8 mouse cellular contexts compared by ENCODE assay signal in the genomic region with DNA sequence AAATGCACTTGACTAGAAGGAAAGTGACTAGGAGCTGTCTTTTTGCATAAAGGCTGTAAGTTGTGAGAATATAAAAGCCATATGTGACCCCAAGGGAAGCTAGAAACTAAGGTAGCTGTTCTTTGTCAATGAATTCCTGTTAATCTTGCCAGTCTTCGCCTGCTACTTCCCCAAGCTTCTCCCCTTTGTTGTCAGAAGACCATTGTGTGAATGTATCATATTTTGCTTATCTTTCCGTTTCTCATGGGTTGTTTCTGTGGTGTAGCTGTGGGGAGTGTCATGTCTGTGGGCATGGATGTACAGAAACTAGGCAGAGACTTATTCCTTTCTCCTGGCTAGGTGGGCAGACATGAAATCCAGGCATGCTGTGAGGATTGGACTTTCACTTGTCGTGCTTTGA. TPM values are rescaled to one million over a fixed set of nuclear protein-coding genes. Genes with fewer than 3 reads are reported as not detected.
DNase-seq lines count a peak whose midpoint lies in the region; ATAC-seq and TF ChIP-seq lines count a peak whose summit lies in the region.

No protein-coding gene starts in this region.

- 93% methylated on average over 3 of the region's 3 CpGs for WGBS in kidney, postnatal 0 days
- WGBS in embryonic facial prominence, embryonic 14.5 days: 77% methylated on average over 3 of the region's 3 CpGs
- 79% methylated on average over 3 of the region's 3 CpGs for WGBS in midbrain, embryonic 15.5 days

- H3K36me3 ChIP-seq in kidney, postnatal 0 days (ENCODE audit: insufficient read depth, low read length): no peaks in the 10 kb centered on the region
- peaks cover 4% of the 10 kb centered on the region; the same call in 1 of the 2 replicates for H3K36me3 ChIP-seq in embryonic facial prominence, embryonic 14.5 days (ENCODE audit: control insufficient read depth, insufficient read depth, low read length)
- H3K36me3 ChIP-seq in midbrain, embryonic 15.5 days (replicated peaks): peaks cover 9% of the 10 kb centered on the region; the same call in 1 of the 2 replicates

- no peak overlapping the region for H3K9ac ChIP-seq in kidney, postnatal 0 days (ENCODE audit: low read depth, low read length)
- no peak overlapping the region; the same call in 1 of the 2 replicates for H3K9ac ChIP-seq in embryonic facial prominence, embryonic 14.5 days (ENCODE audit: low read depth, low read length)
- peak overlapping the region; percentile 71 for H3K9ac ChIP-seq in midbrain, embryonic 15.5 days

- ATAC-seq in kidney, postnatal 0 days (replicated peaks; ENCODE audit: low FRiP score, low read depth): no peak
- no peak for ATAC-seq in embryonic facial prominence, embryonic 14.5 days (ENCODE audit: low read depth)
- ATAC-seq in midbrain, embryonic 15.5 days (replicated peaks): no peak
- ATAC-seq in CD4-positive, CD25-positive, alpha-beta regulatory T cell, adult 4 months: no peak

- no peaks in the 10 kb centered on the region for H3K27me3 ChIP-seq in kidney, postnatal 0 days (ENCODE audit: insufficient read depth, low read length)
- no peaks in the 10 kb centered on the region for H3K27me3 ChIP-seq in embryonic facial prominence, embryonic 14.5 days (replicated peaks; ENCODE audit: control insufficient read depth, insufficient read depth, low read length)
- no peaks in the 10 kb centered on the region for H3K27me3 ChIP-seq in midbrain, embryonic 15.5 days (replicated peaks)

- H3K4me3 ChIP-seq in kidney, postnatal 0 days (replicated peaks; ENCODE audit: low read depth, low read length): 0 out of 2 replicates have a peak overlapping the region, but pooled peaks have one; percentile 70
- H3K4me3 ChIP-seq in embryonic facial prominence, embryonic 14.5 days (ENCODE audit: low read depth, low read length): no peak overlapping the region
- peak overlapping the region; percentile 59 for H3K4me3 ChIP-seq in midbrain, embryonic 15.5 days

- TF ChIP-seq CTCF in kidney, postnatal 0 days (IDR thresholded peaks at IDR 0.05; ENCODE audit: low read depth): no peak

- no peaks in the 10 kb centered on the region for H3K9me3 ChIP-seq in kidney, postnatal 0 days (replicated peaks; ENCODE audit: low read length)
- no peaks in the 10 kb centered on the region for H3K9me3 ChIP-seq in embryonic facial prominence, embryonic 14.5 days (ENCODE audit: control insufficient read depth, low read length)
- no peaks in the 10 kb centered on the region for H3K9me3 ChIP-seq in midbrain, embryonic 15.5 days

- H3K27ac ChIP-seq in kidney, postnatal 0 days: no peak overlapping the region
- peak overlapping the region; percentile 53; the same call in 1 of the 2 replicates for H3K27ac ChIP-seq in embryonic facial prominence, embryonic 14.5 days (replicated peaks; ENCODE audit: low read depth, low read length)
- peak overlapping the region; percentile 76 for H3K27ac ChIP-seq in midbrain, embryonic 15.5 days

- H3K4me1 ChIP-seq in kidney, postnatal 0 days (replicated peaks; ENCODE audit: insufficient read depth, low read length): peaks cover 16% of the 10 kb centered on the region
- H3K4me1 ChIP-seq in embryonic facial prominence, embryonic 14.5 days (ENCODE audit: control insufficient read depth, insufficient read depth, low read length): peaks cover 16% of the 10 kb centered on the region
- H3K4me1 ChIP-seq in midbrain, embryonic 15.5 days: peaks cover 20% of the 10 kb centered on the region

- H3K4me2 ChIP-seq in kidney, postnatal 0 days (ENCODE audit: low read length): peak overlapping the region; percentile 65
- H3K4me2 ChIP-seq in embryonic facial prominence, embryonic 14.5 days (ENCODE audit: low read depth, low read length): peak overlapping the region; percentile 75
- peak overlapping the region; percentile 67 for H3K4me2 ChIP-seq in midbrain, embryonic 15.5 days

- no peak for DNase-seq in kidney, postnatal 0 days (ENCODE audit: low spot score)
- DNase-seq in kidney, postnatal 36 days: no peak
- DNase-seq in embryonic facial prominence, embryonic 14.5 days (ENCODE audit: low spot score): no peak
- peak; percentile 8 for DNase-seq in induced T-regulatory cell, adult 2 months (ENCODE audit: low read depth)
- DNase-seq in cerebellum, adult 8-10 months: no peak
- DNase-seq in thymus, postnatal 0 days (ENCODE audit: low spot score): no peak

RNA-seq across cellular contexts. Expression of gene Dnajc19, which starts 0.8 kb away (rescaled TPM):
- 307 and 324 TPM in 2 replicates for polyA plus RNA-seq in kidney, postnatal 0 days (2015; fragmentation: Nextera tagmentation; extraction: Ambion mirVana)
- polyA plus RNA-seq in embryonic facial prominence, embryonic 14.5 days (2014; fragmentation: Nextera tagmentation; extraction: Ambion mirVana): 133 and 138 TPM in 2 replicates
- 99.8 and 104 TPM in 2 replicates for polyA plus RNA-seq in midbrain, embryonic 15.5 days (2015; fragmentation: Nextera tagmentation; extraction: Ambion mirVana)
- 100 to 1,000 TPM; 129 to 159 TPM for polyA plus RNA-seq in CD4-positive, CD25-positive, alpha-beta regulatory T cell, adult 4 months (2017; shearing (Covaris generic))
- 205 and 223 TPM in 2 replicates for polyA plus RNA-seq in thymus, postnatal 0 days (2015; fragmentation: Nextera tagmentation; extraction: Ambion mirVana)
